8 mouse cellular contexts compared by ENCODE assay signal in the genomic region with DNA sequence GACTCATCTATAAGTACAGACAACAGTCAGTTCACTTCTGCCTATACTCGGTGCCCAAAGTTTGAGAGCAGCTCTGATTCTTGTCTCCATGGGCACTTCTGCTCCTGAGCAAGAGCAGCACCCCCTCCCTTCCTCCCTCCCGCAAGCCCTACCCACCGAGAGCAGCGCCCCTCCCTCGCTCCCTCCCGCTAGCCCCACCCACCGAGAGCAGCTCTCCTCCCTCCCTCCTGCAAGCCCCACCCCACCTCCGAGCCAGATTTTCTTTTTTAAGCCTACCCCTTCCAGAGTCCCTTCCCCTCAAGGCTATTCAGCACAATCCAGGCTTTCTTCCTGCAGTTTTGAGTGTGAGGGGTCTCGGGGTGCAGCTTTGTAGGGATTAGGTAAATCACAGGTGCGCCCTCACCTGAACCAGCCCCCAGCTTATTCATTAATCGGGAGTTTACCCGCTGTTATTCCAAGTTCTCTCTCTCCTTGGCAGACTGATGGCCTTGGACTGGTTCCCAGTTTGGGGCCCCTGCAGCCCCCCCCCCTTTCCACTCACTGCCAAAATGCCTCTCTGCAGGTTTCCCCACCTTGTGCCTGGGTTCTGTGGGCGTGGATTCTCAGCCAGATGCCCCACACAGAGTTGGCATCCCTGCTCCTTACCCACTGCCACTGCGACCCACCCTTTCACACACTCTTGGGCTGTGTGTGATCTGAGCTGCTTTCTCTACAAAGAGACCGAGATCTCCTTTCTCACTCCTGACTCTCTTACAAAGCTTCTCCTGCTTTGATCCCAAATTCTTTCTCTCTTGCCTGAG.
DNase-seq lines count a peak whose midpoint lies in the region; ATAC-seq and TF ChIP-seq lines count a peak whose summit lies in the region.

No protein-coding gene starts in this region.

- H3K4me1 ChIP-seq in embryonic facial prominence, embryonic 14.5 days (ENCODE audit: control insufficient read depth, insufficient read depth, low read length) = peaks cover 17% of the 10 kb centered on the region
- peaks cover 12% of the 10 kb centered on the region for H3K4me1 ChIP-seq in hindbrain, postnatal 0 days (ENCODE audit: insufficient read depth, low read length)
- peaks cover 37% of the 10 kb centered on the region for H3K4me1 ChIP-seq in liver, embryonic 12.5 days

- peak; percentile 60 for DNase-seq in urinary bladder, postnatal 14 days (ENCODE audit: low spot score)
- DNase-seq in urinary bladder, adult 18-20 months (ENCODE audit: low spot score in 2 of 2) = no peak
- peak; percentile 94 for DNase-seq in embryonic facial prominence, embryonic 14.5 days (ENCODE audit: low spot score)
- DNase-seq in hindbrain, postnatal 0 days (ENCODE audit: low spot score) = peak; percentile 69
- no peak for DNase-seq in urinary bladder, postnatal 25 days (ENCODE audit: low spot score)
- no peak for DNase-seq in layer of hippocampus, adult 9-10 months (ENCODE audit: low spot score)

- H3K4me3 ChIP-seq in embryonic facial prominence, embryonic 14.5 days (ENCODE audit: low read depth, low read length) = peak overlapping the region; percentile 28
- H3K4me3 ChIP-seq in hindbrain, postnatal 0 days (ENCODE audit: low read length) = peak overlapping the region; percentile 13
- H3K4me3 ChIP-seq in liver, embryonic 12.5 days = peak overlapping the region; percentile 14; the same call in 1 of the 2 replicates

- H3K27ac ChIP-seq in embryonic facial prominence, embryonic 14.5 days (replicated peaks; ENCODE audit: low read depth, low read length) = peak overlapping the region; percentile 67
- 0 out of 2 replicates have a peak overlapping the region, but pooled peaks have one; percentile 29 for H3K27ac ChIP-seq in hindbrain, postnatal 0 days
- H3K27ac ChIP-seq in liver, embryonic 12.5 days = no peak overlapping the region

- WGBS in embryonic facial prominence, embryonic 14.5 days = 3% methylated on average over 15 of the region's 15 CpGs
- WGBS in hindbrain, postnatal 0 days = under 1% methylated on average over 14 of the region's 15 CpGs
- WGBS in liver, embryonic 12.5 days (ENCODE audit: insufficient replicate concordance) = 16% methylated on average over 15 of the region's 15 CpGs

- H3K36me3 ChIP-seq in embryonic facial prominence, embryonic 14.5 days (ENCODE audit: control insufficient read depth, insufficient read depth, low read length) = no peaks in the 10 kb centered on the region
- H3K36me3 ChIP-seq in hindbrain, postnatal 0 days (ENCODE audit: insufficient read depth, low read length) = no peaks in the 10 kb centered on the region
- H3K36me3 ChIP-seq in liver, embryonic 12.5 days = no peaks in the 10 kb centered on the region

- no peaks in the 10 kb centered on the region for H3K27me3 ChIP-seq in embryonic facial prominence, embryonic 14.5 days (replicated peaks; ENCODE audit: control insufficient read depth, insufficient read depth, low read length)
- no peaks in the 10 kb centered on the region for H3K27me3 ChIP-seq in hindbrain, postnatal 0 days (ENCODE audit: insufficient read depth, low read length)
- peaks cover 7% of the 10 kb centered on the region; the same call in 1 of the 2 replicates for H3K27me3 ChIP-seq in liver, embryonic 12.5 days (replicated peaks)

- peak overlapping the region; percentile 50 for H3K9ac ChIP-seq in embryonic facial prominence, embryonic 14.5 days (ENCODE audit: low read depth, low read length)
- no peak overlapping the region for H3K9ac ChIP-seq in hindbrain, postnatal 0 days (replicated peaks; ENCODE audit: low read length)
- H3K9ac ChIP-seq in liver, embryonic 12.5 days = no peak overlapping the region

- peak; percentile 88 for ATAC-seq in embryonic facial prominence, embryonic 14.5 days (ENCODE audit: low read depth)
- ATAC-seq in hindbrain, postnatal 0 days = peak; percentile 76
- peak; percentile 65 for ATAC-seq in liver, embryonic 12.5 days
- ATAC-seq in monocyte, adult 5-6 weeks (replicated peaks; ENCODE audit: insufficient number of reproducible peaks, low FRiP score, low TSS enrichment, poor library complexity, severe bottlenecking) = peak; percentile 54; the same call in 1 of the 2 replicates

- H3K9me3 ChIP-seq in embryonic facial prominence, embryonic 14.5 days (ENCODE audit: control insufficient read depth, low read length) = no peaks in the 10 kb centered on the region
- H3K9me3 ChIP-seq in hindbrain, postnatal 0 days (ENCODE audit: low read length) = no peaks in the 10 kb centered on the region
- no peaks in the 10 kb centered on the region for H3K9me3 ChIP-seq in liver, embryonic 12.5 days (replicated peaks)

- no peak for TF ChIP-seq CTCF in hindbrain, postnatal 0 days (IDR thresholded peaks at IDR 0.05; ENCODE audit: low read depth)

- peak overlapping the region; percentile 55 for H3K4me2 ChIP-seq in embryonic facial prominence, embryonic 14.5 days (ENCODE audit: low read depth, low read length)
- H3K4me2 ChIP-seq in hindbrain, postnatal 0 days (ENCODE audit: low read depth, low read length) = peak overlapping the region; percentile 54
- H3K4me2 ChIP-seq in liver, embryonic 12.5 days = peak overlapping the region; percentile 51

Comparison
In these comparisons a context has a peak if more than half of its experiments do, and no peak if none do; other contexts are left out.
1. DNase-seq: peak in urinary bladder, postnatal 14 days (single experiment), embryonic facial prominence, embryonic 14.5 days (single experiment) and hindbrain, postnatal 0 days (single experiment); none in urinary bladder, adult 18-20 months (0 of 2), urinary bladder, postnatal 25 days (single experiment) and layer of hippocampus, adult 9-10 months (single experiment).
2. Peak in every context shown above with its lines, with median percentiles within 50 percentile points of each other: ATAC-seq, H3K4me2 ChIP-seq and H3K4me3 ChIP-seq.